Mouse (Mus musculus) C2C12 (cell line): ENCODE data around the gene Trim28. TPM values are rescaled to one million over a fixed set of nuclear protein-coding genes. Genes with fewer than 3 reads are reported as not detected.

Experiments
- H3K27me3 ChIP-seq: one replicate; pipeline ENCODE4 v1.6.1; 2011; ENCODE audit not compliant: control insufficient read depth, insufficient read depth, insufficient read length
- H3K36me3 ChIP-seq: one replicate; pipeline ENCODE4 v1.6.1; 2011; ENCODE audit not compliant: control insufficient read depth, insufficient read depth
- H3K4me3 ChIP-seq: one replicate; pipeline ENCODE4 v1.5.1; 2011; ENCODE audit warnings: mild to moderate bottlenecking, control low read depth; ENCODE audit not compliant: poor library complexity, insufficient read depth, severe bottlenecking
- H3K79me2 ChIP-seq: one replicate; pipeline ENCODE4 v1.6.1; 2011; ENCODE audit not compliant: control insufficient read depth, insufficient read depth
- H3K79me3 ChIP-seq: one replicate; pipeline ENCODE4 v1.6.1; 2011; ENCODE audit warnings: low read depth, control low read depth
- H3ac ChIP-seq: one replicate; pipeline ENCODE3; 2011; ENCODE audit warnings: low read depth; ENCODE audit not compliant: control insufficient read depth, insufficient read length
- CEBPB ChIP-seq: IDR thresholded peaks from one replicate; pipeline ENCODE4 v1.6.1; 2011; ENCODE audit warnings: low read depth, mild to moderate bottlenecking, control low read depth, moderate library complexity
- CTCF ChIP-seq: IDR thresholded peaks from one replicate; pipeline ENCODE4 v1.5.1; 2011; ENCODE audit not compliant: control insufficient read depth, insufficient read depth, insufficient read length
- FOSL1 ChIP-seq: IDR thresholded peaks from one replicate; pipeline ENCODE4 v1.8.0; 2011; ENCODE audit warnings: mild to moderate bottlenecking, low read length; ENCODE audit not compliant: poor library complexity, insufficient read depth, severe bottlenecking
- MAX ChIP-seq: IDR thresholded peaks from one replicate; pipeline ENCODE4 v1.6.1; 2011; ENCODE audit warnings: mild to moderate bottlenecking, control low read depth
- MYOD1 ChIP-seq: IDR thresholded peaks from one replicate; pipeline ENCODE4 v1.6.1; 2011; ENCODE audit warnings: low read depth; ENCODE audit not compliant: control insufficient read depth, insufficient read length
- MYOG ChIP-seq: IDR thresholded peaks from one replicate; pipeline ENCODE4 v1.6.1; 2011; ENCODE audit not compliant: control insufficient read depth, insufficient read length; ENCODE audit errors: extremely low read depth
- USF1 ChIP-seq: IDR thresholded peaks from one replicate; pipeline ENCODE4 v1.6.1; 2011; ENCODE audit warnings: low read depth, mild to moderate bottlenecking, control low read depth, moderate library complexity
- polyA plus RNA-seq: library from polyadenylated mRNA; unstranded; fragments of >200 nt; fragmentation: generic; extraction: Trizol; gene quantifications from one replicate; pipeline ENCODE4 v1.2.1, GENCODE M21; 2012; ENCODE audit warnings: missing spikeins

Trim28 gene
- polyA plus RNA-seq, 1 experiment, result 606 TPM

GRCm38 (mm10) chr7:12978931-12979722 is 19.8 kb upstream of the Trim28 start:
- no peak for TF ChIP-seq FOSL1
- TF ChIP-seq MAX, result no peak
- no peak for TF ChIP-seq CTCF
- no peak for TF ChIP-seq CEBPB
- TF ChIP-seq USF1, result no peak
- TF ChIP-seq MYOD1, result no peak
- no peak for TF ChIP-seq MYOG
- H3K36me3 ChIP-seq, result no peaks in the 10 kb centered on the region
- H3K79me2 ChIP-seq, result no peaks in the 10 kb centered on the region
- H3K27me3 ChIP-seq, result no peaks in the 10 kb centered on the region
- no peak overlapping the region for H3K4me3 ChIP-seq
- H3ac ChIP-seq, result no peak overlapping the region
- no peaks in the 10 kb centered on the region for H3K79me3 ChIP-seq

GRCm38 (mm10) chr7:12979776-12980175 is 19.1 kb upstream of the Trim28 start:
- TF ChIP-seq CEBPB, result no peak
- no peak for TF ChIP-seq MYOD1
- TF ChIP-seq USF1, result no peak
- no peak for TF ChIP-seq FOSL1
- no peak for TF ChIP-seq MAX
- TF ChIP-seq CTCF, result no peak
- no peak for TF ChIP-seq MYOG
- Histone ChIP-seq H3K79me2 (no peaks in the 10 kb centered on the region), H3K79me3 (no peaks in the 10 kb centered on the region), H3K36me3 (no peaks in the 10 kb centered on the region), H3K27me3 (no peaks in the 10 kb centered on the region), H3ac (no peak overlapping the region), H3K4me3 (no peak overlapping the region)

- Histone ChIP-seq H3K36me3 (no peaks in the 10 kb centered on the region), H3K27me3 (no peaks in the 10 kb centered on the region), H3K79me2 (no peaks in the 10 kb centered on the region), H3ac (no peak overlapping the region), H3K79me3 (no peaks in the 10 kb centered on the region), H3K4me3 (no peak overlapping the region)
- TF ChIP-seq MYOG (no peak), MYOD1 (no peak), CTCF (no peak), FOSL1 (no peak), MAX (no peak), USF1 (no peak), CEBPB (no peak)
Measured at GRCm38 (mm10) chr7:12980291-12980690, 18.6 kb upstream of the Trim28 start.

GRCm38 (mm10) chr7:12985724-12986123 is 13.2 kb upstream of the Trim28 start:
- no peaks in the 10 kb centered on the region for H3K27me3 ChIP-seq
- H3ac ChIP-seq, result no peak overlapping the region
- no peaks in the 10 kb centered on the region for H3K79me3 ChIP-seq
- no peak overlapping the region for H3K4me3 ChIP-seq
- no peaks in the 10 kb centered on the region for H3K36me3 ChIP-seq
- TF ChIP-seq MYOG (no peak), USF1 (no peak), FOSL1 (no peak), CTCF (no peak), MAX (no peak)
- H3K79me2 ChIP-seq, result no peaks in the 10 kb centered on the region

- no peaks in the 10 kb centered on the region for H3K79me3 ChIP-seq
- no peaks in the 10 kb centered on the region for H3K79me2 ChIP-seq
- H3K4me3 ChIP-seq, result no peak overlapping the region
Measured at GRCm38 (mm10) chr7:12986906-12987305, 12.0 kb upstream of the Trim28 start.

More at GRCm38 (mm10) chr7:12986906-12987305, 12.0 kb upstream of the Trim28 start:
- no peaks in the 10 kb centered on the region for H3K36me3 ChIP-seq
- TF ChIP-seq CTCF, result no peak
- no peak for TF ChIP-seq USF1
- TF ChIP-seq MYOD1, result no peak
- no peak for TF ChIP-seq MAX
- no peak for TF ChIP-seq CEBPB
- no peaks in the 10 kb centered on the region for H3K27me3 ChIP-seq
- no peak overlapping the region for H3ac ChIP-seq
